Mouse (Mus musculus) midbrain, postnatal 0 days (tissue): ENCODE measurements at regions not wholly inside any gene's neighbourhood (a gene's known extent, or its start where the extent isn't known, plus 50 kb on each side); places are given as distances from the start of the nearest gene placed in this dataset.

Experiments used
- ATAC-seq: fragments of 200-750 bp; cut with Nextera tagmentation; 2 replicates; pipeline ENCODE4 v1.8.0; 2017; ENCODE audit warnings: moderate number of reproducible peaks, mild to moderate bottlenecking, moderate TSS enrichment, moderate library complexity; ENCODE audit not compliant: low FRiP score
- DNase-seq: peaks from one replicate; pipeline ENCODE4 v3.0.0-alpha.2; 2015; ENCODE audit warnings: low spot score
- H3K27ac ChIP-seq: fragments of 300-500 bp; sonication (generic); 2 replicates; pipeline ENCODE4 v1.5.1; 2014; ENCODE audit warnings: low read depth, mild to moderate bottlenecking, low read length, mixed read lengths
- H3K27me3 ChIP-seq: fragments of 300-500 bp; sonication (generic); 2 replicates; pipeline ENCODE4 v1.6.1; 2014; ENCODE audit warnings: low read length, control low read depth, mixed read lengths; ENCODE audit not compliant: insufficient read depth
- H3K36me3 ChIP-seq: fragments of 300-500 bp; sonication (generic); 2 replicates; pipeline ENCODE4 v1.6.1; 2014; ENCODE audit warnings: low read length, control low read depth, mixed read lengths; ENCODE audit not compliant: insufficient read depth
- H3K4me1 ChIP-seq: fragments of 300-500 bp; sonication (generic); 2 replicates; pipeline ENCODE4 v1.6.1; 2014; ENCODE audit warnings: mild to moderate bottlenecking, control low read depth, antibody characterized with exemption, low read length, mixed read lengths; ENCODE audit not compliant: insufficient read depth
- H3K4me2 ChIP-seq: fragments of 300-500 bp; sonication (generic); 2 replicates; pipeline ENCODE4 v1.6.1; 2014; ENCODE audit warnings: low read depth, mild to moderate bottlenecking, low read length, mixed read lengths; ENCODE audit not compliant: poor library complexity, severe bottlenecking
- H3K4me3 ChIP-seq: fragments of 300-500 bp; sonication (generic); 2 replicates; pipeline ENCODE4 v1.5.1; 2014; ENCODE audit warnings: low read depth, mild to moderate bottlenecking, low read length, moderate library complexity
- H3K9ac ChIP-seq: fragments of 300-500 bp; sonication (generic); replicated peaks from 2 replicates; pipeline ENCODE4 v1.6.1; 2014; ENCODE audit warnings: mild to moderate bottlenecking, low read length, moderate library complexity, mixed read lengths; ENCODE audit not compliant: poor library complexity, severe bottlenecking
- H3K9me3 ChIP-seq: fragments of 300-500 bp; sonication (generic); 2 replicates; pipeline ENCODE4 v1.6.1; 2016; ENCODE audit warnings: low read length, control low read depth
- CTCF ChIP-seq: IDR thresholded peaks from 2 replicates; pipeline ENCODE4 v1.5.1; 2016; ENCODE audit warnings: antibody characterized with exemption, mild to moderate bottlenecking
- WGBS: fragments of 180-500 bp; shearing (Covaris S2); extraction: QIAGEN DNeasy Blood & Tissue Kit; methylation state at CpG from one replicate; pipeline ENCODE4 v1.1.7; 2014; 5-methylcytosine and 5-hydroxymethylcytosine counted together

DNA sequence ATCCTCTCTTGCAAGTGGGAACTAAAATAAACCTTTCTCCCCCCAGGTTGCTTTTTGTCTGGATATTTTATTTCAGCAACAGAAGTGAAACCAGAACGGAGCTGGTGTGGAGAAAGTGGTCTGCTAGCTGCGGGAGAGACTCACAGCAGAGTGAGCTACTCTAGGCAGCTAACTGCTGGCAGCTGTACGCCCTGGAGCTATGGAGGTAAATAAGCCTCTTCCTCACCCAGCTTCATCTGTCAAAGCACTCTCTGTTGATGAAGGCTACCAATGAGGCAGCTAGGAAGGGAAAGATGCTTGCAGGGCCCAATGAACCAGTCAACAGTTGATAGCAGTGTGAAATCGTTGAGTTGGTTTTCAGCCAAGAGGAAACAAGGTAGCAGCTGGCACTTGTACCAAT is 119.3 kb upstream of the Lnx1 start:
- H3K4me1 ChIP-seq: no peaks in the 10 kb centered on the region
- WGBS: 69% methylated on average over 4 of the region's 4 CpGs
- no peak overlapping the region for H3K9ac ChIP-seq
- no peak overlapping the region for H3K4me2 ChIP-seq
- H3K36me3 ChIP-seq: no peaks in the 10 kb centered on the region
- H3K27me3 ChIP-seq: no peaks in the 10 kb centered on the region
- ATAC-seq (no peak), DNase-seq (peak; percentile 61)
- no peaks in the 10 kb centered on the region for H3K9me3 ChIP-seq
- no peak overlapping the region for H3K4me3 ChIP-seq
- TF ChIP-seq CTCF: no peak
- H3K27ac ChIP-seq: no peak overlapping the region

DNA sequence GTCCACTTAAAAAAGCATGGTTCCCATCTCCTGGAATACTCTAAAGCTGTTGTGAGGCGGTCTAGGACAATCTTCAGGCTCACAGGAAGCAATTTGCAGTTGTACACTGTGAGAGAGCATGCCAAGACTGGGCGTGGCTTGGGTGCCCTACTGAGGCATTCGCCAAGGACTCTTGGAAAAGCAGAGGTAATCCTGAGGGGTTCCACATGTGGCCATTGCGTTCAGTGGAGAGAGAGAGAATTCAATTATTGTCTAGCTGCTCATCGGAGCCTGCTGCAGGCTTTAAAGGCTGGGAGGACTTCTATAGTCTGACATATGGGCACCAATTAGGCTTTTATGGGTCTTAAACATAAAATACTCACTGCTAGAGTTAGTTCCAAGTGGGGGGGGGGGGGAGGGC is 113.8 kb upstream of the Lnx1 start:
- Histone ChIP-seq H3K27me3 (no peaks in the 10 kb centered on the region; the same call in 1 of the 2 replicates), H3K4me1 (no peaks in the 10 kb centered on the region), H3K4me3 (no peak overlapping the region), H3K36me3 (no peaks in the 10 kb centered on the region), H3K4me2 (no peak overlapping the region), H3K9ac (no peak overlapping the region), H3K9me3 (no peaks in the 10 kb centered on the region), H3K27ac (no peak overlapping the region)
- TF ChIP-seq CTCF: no peak
- ATAC-seq: no peak
- DNase-seq: no peak
- WGBS: 59% methylated on average over 5 of the region's 5 CpGs

DNA sequence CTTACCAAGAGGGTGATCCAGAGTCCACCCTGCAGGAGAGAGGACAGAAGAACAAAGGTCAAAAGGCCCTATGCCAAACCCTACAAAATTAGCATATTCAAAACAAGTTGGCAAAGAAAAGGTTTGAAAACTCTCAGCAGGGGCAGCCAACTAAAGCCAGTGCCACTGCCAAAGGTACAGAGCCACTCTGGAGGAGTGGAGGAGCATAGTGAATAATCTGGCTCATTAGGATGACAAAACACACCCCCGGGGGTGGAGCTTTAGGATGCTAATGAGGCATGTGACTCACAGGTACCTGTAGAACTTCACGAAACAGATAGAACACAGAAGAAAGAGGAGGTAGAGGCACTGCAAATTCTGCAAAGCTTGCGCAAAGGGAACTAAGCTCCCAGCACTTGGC is 110.7 kb upstream of the Lnx1 start:
- H3K9ac ChIP-seq: no peak overlapping the region
- no peak overlapping the region for H3K27ac ChIP-seq
- H3K36me3 ChIP-seq: no peaks in the 10 kb centered on the region
- no peaks in the 10 kb centered on the region; the same call in 1 of the 2 replicates for H3K27me3 ChIP-seq
- TF ChIP-seq CTCF: no peak
- ATAC-seq (no peak), DNase-seq (peak; percentile 65)
- WGBS: 21% methylated on average over 3 of the region's 3 CpGs
- H3K4me1 ChIP-seq: no peaks in the 10 kb centered on the region
- no peaks in the 10 kb centered on the region for H3K9me3 ChIP-seq
- no peak overlapping the region for H3K4me2 ChIP-seq
- no peak overlapping the region for H3K4me3 ChIP-seq

DNA sequence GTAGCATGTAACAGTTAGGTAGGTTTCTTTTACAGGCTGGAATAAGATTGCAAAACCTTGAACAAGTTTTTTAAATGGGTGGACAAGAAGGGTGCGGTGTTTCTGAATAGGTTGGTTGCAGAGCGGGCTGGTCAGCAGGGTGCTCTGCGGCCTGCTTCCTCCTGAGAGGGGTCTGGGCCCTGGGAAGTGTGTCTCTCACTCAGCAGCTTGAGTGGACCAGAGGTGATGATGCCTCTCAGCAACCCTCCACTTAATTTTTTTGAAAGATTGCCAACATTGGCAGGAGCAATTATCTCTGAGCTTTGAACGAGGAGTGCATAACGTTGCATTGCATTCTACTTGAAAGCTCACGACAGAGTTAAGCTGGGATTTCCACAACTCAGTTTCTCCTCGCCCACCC is 108.3 kb upstream of the Lnx1 start:
- 75% methylated on average over 7 of the region's 7 CpGs for WGBS
- H3K9me3 ChIP-seq: no peaks in the 10 kb centered on the region
- H3K36me3 ChIP-seq: no peaks in the 10 kb centered on the region
- no peak overlapping the region for H3K4me2 ChIP-seq
- no peaks in the 10 kb centered on the region; the same call in 1 of the 2 replicates for H3K27me3 ChIP-seq
- H3K9ac ChIP-seq: no peak overlapping the region
- no peaks in the 10 kb centered on the region for H3K4me1 ChIP-seq
- H3K4me3 ChIP-seq: no peak overlapping the region
- no peak for TF ChIP-seq CTCF
- ATAC-seq (no peak), DNase-seq (no peak)
- no peak overlapping the region for H3K27ac ChIP-seq

DNA sequence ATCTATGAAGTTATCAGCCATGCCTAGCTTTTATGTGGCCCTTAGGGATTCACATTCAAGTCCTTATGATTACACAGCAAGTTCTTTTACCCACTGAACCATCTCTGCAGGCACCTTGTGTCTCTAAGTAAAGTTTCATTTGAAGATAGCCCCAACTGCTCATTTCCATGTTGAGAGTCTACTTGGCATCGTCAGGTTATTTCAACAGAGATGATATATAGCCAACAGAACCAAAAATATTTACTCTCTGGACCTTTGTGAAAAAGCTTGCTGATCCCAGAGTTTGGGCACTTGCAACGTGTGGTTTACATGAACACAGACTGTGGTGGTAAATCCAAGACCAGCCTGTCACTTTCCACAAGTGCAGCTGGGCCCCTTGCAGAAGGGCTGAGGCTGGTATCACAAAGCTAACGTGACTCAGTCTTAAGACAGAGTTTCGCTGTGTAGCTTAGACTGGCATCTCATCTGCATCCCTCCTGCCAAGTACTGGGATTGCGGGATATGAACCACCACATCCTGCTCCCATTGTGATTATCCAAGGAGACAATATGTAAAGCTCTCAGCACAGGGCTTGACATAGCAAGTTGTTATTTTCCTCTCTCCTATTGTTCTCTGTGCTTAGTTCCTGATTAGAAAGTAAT is 105.0 kb upstream of the Lnx1 start:
- no peak overlapping the region for H3K4me2 ChIP-seq
- ATAC-seq (no peak), DNase-seq (no peak)
- H3K4me3 ChIP-seq: no peak overlapping the region
- no peaks in the 10 kb centered on the region for H3K4me1 ChIP-seq
- H3K36me3 ChIP-seq: no peaks in the 10 kb centered on the region
- H3K9ac ChIP-seq: no peak overlapping the region
- no peaks in the 10 kb centered on the region for H3K27me3 ChIP-seq
- H3K27ac ChIP-seq: no peak overlapping the region
- no peak for TF ChIP-seq CTCF
- WGBS: 69% methylated on average over 5 of the region's 5 CpGs
- H3K9me3 ChIP-seq: no peaks in the 10 kb centered on the region

DNA sequence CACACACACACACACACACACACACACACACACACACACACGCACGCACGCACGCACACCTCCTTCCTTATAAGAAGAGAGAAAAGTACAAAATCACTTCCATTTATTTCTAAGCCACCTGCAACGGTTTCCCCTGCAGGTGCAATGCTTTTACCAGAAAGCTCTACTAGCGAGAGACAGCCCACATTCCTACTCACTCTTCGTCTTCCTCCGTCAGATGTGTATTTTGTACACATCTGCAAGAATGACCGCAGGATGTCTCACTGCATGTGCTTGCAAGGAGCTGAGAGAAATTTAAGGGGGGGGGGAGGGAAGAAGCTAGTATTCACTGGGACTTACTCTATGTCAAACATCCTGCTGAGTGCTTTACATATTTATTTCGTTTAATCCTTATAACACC is 99.2 kb upstream of the Lnx1 start:
- no peaks in the 10 kb centered on the region for H3K27me3 ChIP-seq
- no peak overlapping the region for H3K4me3 ChIP-seq
- 54% methylated on average over 8 of the region's 10 CpGs for WGBS
- H3K9me3 ChIP-seq: no peaks in the 10 kb centered on the region
- no peak overlapping the region for H3K27ac ChIP-seq
- no peak overlapping the region for H3K4me2 ChIP-seq
- no peaks in the 10 kb centered on the region for H3K4me1 ChIP-seq
- DNase-seq (no peak), ATAC-seq (no peak)
- H3K9ac ChIP-seq: no peak overlapping the region
- TF ChIP-seq CTCF: no peak
- no peaks in the 10 kb centered on the region for H3K36me3 ChIP-seq
